Mouse (Mus musculus): ENCODE measurements around the gene Arhgap15. TPM values are rescaled to one million over a fixed set of nuclear protein-coding genes. Genes with fewer than 3 reads are reported as not detected.

Gene Arhgap15
- total and polyA plus RNA-seq, 2 experiments from 2014 or later, result 1.2 to 2.0 TPM

- Histone ChIP-seq H3K27me3 (ENCODE audit: insufficient read depth, low read length) (no peaks in the 10 kb centered on the region), H3K9me3 (ENCODE audit: low read length) (no peaks in the 10 kb centered on the region), H3K36me3 (ENCODE audit: insufficient read depth) (no peaks in the 10 kb centered on the region), H3K4me2 (ENCODE audit: low read depth) (no peak overlapping the region), H3K27ac (ENCODE audit: low read depth, low read length) (no peak overlapping the region), H3K4me1 (ENCODE audit: insufficient read depth) (no peaks in the 10 kb centered on the region), H3K9ac (no peak overlapping the region), H3K4me3 (ENCODE audit: low read depth, low read length) (no peak overlapping the region)
- DNase-seq, result no peak
- no peak for TF ChIP-seq CTCF (IDR thresholded peaks at IDR 0.05; ENCODE audit: low read depth)
- ATAC-seq, result no peak
- 36% methylated on average over 1 of the region's 1 CpGs for WGBS
Observed at GRCm38 (mm10) chr2:44045231-44045630, 296.6 kb downstream of the Arhgap15 start.

- no peaks in the 10 kb centered on the region for H3K27me3 ChIP-seq (ENCODE audit: insufficient read depth, low read length)
- H3K9me3 ChIP-seq (ENCODE audit: low read length), result no peaks in the 10 kb centered on the region
- H3K9ac ChIP-seq, result no peak overlapping the region
- TF ChIP-seq CTCF (IDR thresholded peaks at IDR 0.05; ENCODE audit: low read depth), result no peak
- H3K4me3 ChIP-seq (ENCODE audit: low read depth, low read length), result no peak overlapping the region
- H3K27ac ChIP-seq (ENCODE audit: low read depth, low read length), result no peak overlapping the region
- no peaks in the 10 kb centered on the region for H3K4me1 ChIP-seq (ENCODE audit: insufficient read depth)
- ATAC-seq (no peak), DNase-seq (no peak)
- H3K4me2 ChIP-seq (ENCODE audit: low read depth), result no peak overlapping the region
- 63% methylated on average over 9 of the region's 9 CpGs for WGBS
- no peaks in the 10 kb centered on the region for H3K36me3 ChIP-seq (ENCODE audit: insufficient read depth)
Observed at GRCm38 (mm10) chr2:44060306-44060705, 311.7 kb downstream of the Arhgap15 start.

GRCm38 (mm10) chr2:44060716-44061115, 312.1 kb downstream of the Arhgap15 start:
- H3K4me2 ChIP-seq (ENCODE audit: low read depth), result no peak overlapping the region
- H3K36me3 ChIP-seq (ENCODE audit: insufficient read depth), result no peaks in the 10 kb centered on the region
- no peak overlapping the region for H3K27ac ChIP-seq (ENCODE audit: low read depth, low read length)
- H3K9me3 ChIP-seq (ENCODE audit: low read length), result no peaks in the 10 kb centered on the region
- no peaks in the 10 kb centered on the region for H3K4me1 ChIP-seq (ENCODE audit: insufficient read depth)
- DNase-seq (peak; percentile 62), ATAC-seq (peak; percentile 81)
- H3K9ac ChIP-seq, result no peak overlapping the region
- WGBS, result 28% methylated on average over 8 of the region's 8 CpGs
- H3K27me3 ChIP-seq (ENCODE audit: insufficient read depth, low read length), result no peaks in the 10 kb centered on the region
- H3K4me3 ChIP-seq (ENCODE audit: low read depth, low read length), result no peak overlapping the region
- TF ChIP-seq CTCF (IDR thresholded peaks at IDR 0.05; ENCODE audit: low read depth), result peak; percentile 58

GRCm38 (mm10) chr2:44065067-44065466, 316.4 kb downstream of the Arhgap15 start:
- no peaks in the 10 kb centered on the region for H3K36me3 ChIP-seq (ENCODE audit: insufficient read depth)
- ATAC-seq (no peak), DNase-seq (no peak)
- TF ChIP-seq CTCF (IDR thresholded peaks at IDR 0.05; ENCODE audit: low read depth), result no peak
- H3K4me3 ChIP-seq (ENCODE audit: low read depth, low read length), result no peak overlapping the region
- H3K4me2 ChIP-seq (ENCODE audit: low read depth), result no peak overlapping the region
- H3K27me3 ChIP-seq (ENCODE audit: insufficient read depth, low read length), result no peaks in the 10 kb centered on the region
- no peaks in the 10 kb centered on the region for H3K9me3 ChIP-seq (ENCODE audit: low read length)
- no peak overlapping the region for H3K9ac ChIP-seq
- H3K4me1 ChIP-seq (ENCODE audit: insufficient read depth), result no peaks in the 10 kb centered on the region
- 77% methylated on average over 5 of the region's 5 CpGs for WGBS
- H3K27ac ChIP-seq (ENCODE audit: low read depth, low read length), result no peak overlapping the region

GRCm38 (mm10) chr2:44068151-44068840, 319.7 kb downstream of the Arhgap15 start:
- no peak overlapping the region for H3K27ac ChIP-seq (ENCODE audit: low read depth, low read length)
- DNase-seq (no peak), ATAC-seq (no peak)
- H3K9ac ChIP-seq, result no peak overlapping the region
- no peak overlapping the region for H3K4me3 ChIP-seq (ENCODE audit: low read depth, low read length)
- H3K9me3 ChIP-seq (ENCODE audit: low read length), result no peaks in the 10 kb centered on the region
- H3K36me3 ChIP-seq (ENCODE audit: insufficient read depth), result no peaks in the 10 kb centered on the region
- H3K27me3 ChIP-seq (ENCODE audit: insufficient read depth, low read length), result no peaks in the 10 kb centered on the region
- no peak for TF ChIP-seq CTCF (IDR thresholded peaks at IDR 0.05; ENCODE audit: low read depth)
- H3K4me1 ChIP-seq (ENCODE audit: insufficient read depth), result no peaks in the 10 kb centered on the region
- no peak overlapping the region for H3K4me2 ChIP-seq (ENCODE audit: low read depth)
- WGBS, result 64% methylated on average over 7 of the region's 7 CpGs

- H3K27ac ChIP-seq (ENCODE audit: low read depth, low read length), result no peak overlapping the region
Observed at GRCm38 (mm10) chr2:44068906-44069305, 320.3 kb downstream of the Arhgap15 start.

GRCm38 (mm10) chr2:44076570-44076969, 327.9 kb downstream of the Arhgap15 start:
- Histone ChIP-seq H3K4me1 (ENCODE audit: insufficient read depth) (no peaks in the 10 kb centered on the region), H3K27ac (ENCODE audit: low read depth, low read length) (no peak overlapping the region), H3K36me3 (ENCODE audit: insufficient read depth) (no peaks in the 10 kb centered on the region), H3K9ac (no peak overlapping the region), H3K9me3 (ENCODE audit: low read length) (no peaks in the 10 kb centered on the region), H3K27me3 (ENCODE audit: insufficient read depth, low read length) (no peaks in the 10 kb centered on the region), H3K4me3 (ENCODE audit: low read depth, low read length) (no peak overlapping the region), H3K4me2 (ENCODE audit: low read depth) (no peak overlapping the region)
- DNase-seq (no peak), ATAC-seq (no peak; the same call in 1 of the 2 replicates)
- TF ChIP-seq CTCF (IDR thresholded peaks at IDR 0.05; ENCODE audit: low read depth), result no peak

More at GRCm38 (mm10) chr2:44068906-44069305, 320.3 kb downstream of the Arhgap15 start:
- peak; percentile 58; the same call in 1 of the 2 replicates for ATAC-seq
- Histone ChIP-seq H3K4me3 (ENCODE audit: low read depth, low read length) (no peak overlapping the region), H3K9me3 (ENCODE audit: low read length) (no peaks in the 10 kb centered on the region), H3K4me1 (ENCODE audit: insufficient read depth) (no peaks in the 10 kb centered on the region), H3K27me3 (ENCODE audit: insufficient read depth, low read length) (no peaks in the 10 kb centered on the region), H3K36me3 (ENCODE audit: insufficient read depth) (no peaks in the 10 kb centered on the region), H3K4me2 (ENCODE audit: low read depth) (no peak overlapping the region), H3K9ac (no peak overlapping the region)
- WGBS, result 68% methylated on average over 2 of the region's 2 CpGs
- no peak for DNase-seq
- no peak for TF ChIP-seq CTCF (IDR thresholded peaks at IDR 0.05; ENCODE audit: low read depth)

All from forebrain, postnatal 0 days (tissue).